Mouse (Mus musculus): Measurements from ENCODE around the gene Cyba.

GRCm38 (mm10) chr8:122426145-122426544, 6.6 kb downstream of the Cyba start:
- TF ChIP-seq CTCF (IDR thresholded peaks at IDR 0.05; ENCODE audit: low read depth, low read length), result no peak
- no peak for TF ChIP-seq GATA1 (IDR thresholded peaks at IDR 0.05; ENCODE audit: borderline replicate concordance, low read length)
- TF ChIP-seq TAL1 (conservative IDR thresholded peaks at IDR 0.05; ENCODE audit: low read depth, low read length), result no peak
- no peak for TF ChIP-seq POLR2AphosphoS5 (IDR thresholded peaks at IDR 0.05; ENCODE audit: insufficient replicate concordance, low read depth, low read length)
- TF ChIP-seq GATA2 (IDR thresholded peaks at IDR 0.05; ENCODE audit: borderline replicate concordance, low read depth, low read length), result no peak

Measured in G1E (cell line).